Mouse (Mus musculus) thymus, adult 2 months (tissue): ENCODE results near the gene Ostn.

Source experiments
- CTCF ChIP-seq: fragments of 200-500 bp; IDR thresholded peaks from 2 replicates; pipeline ENCODE4 v1.5.1; 2012; ENCODE audit warnings: mild to moderate bottlenecking, control low read depth, low read length, moderate library complexity, borderline replicate concordance; ENCODE audit not compliant: control insufficient read depth, poor library complexity, insufficient read depth; ENCODE audit errors: extremely low read depth
- POLR2A ChIP-seq: fragments of 200-500 bp; IDR thresholded peaks from 2 replicates; pipeline ENCODE4 v1.6.1; 2012; ENCODE audit warnings: mild to moderate bottlenecking, low read length, control low read depth, moderate library complexity; ENCODE audit not compliant: control insufficient read depth, poor library complexity, insufficient read depth; ENCODE audit errors: extremely low read depth

DNA sequence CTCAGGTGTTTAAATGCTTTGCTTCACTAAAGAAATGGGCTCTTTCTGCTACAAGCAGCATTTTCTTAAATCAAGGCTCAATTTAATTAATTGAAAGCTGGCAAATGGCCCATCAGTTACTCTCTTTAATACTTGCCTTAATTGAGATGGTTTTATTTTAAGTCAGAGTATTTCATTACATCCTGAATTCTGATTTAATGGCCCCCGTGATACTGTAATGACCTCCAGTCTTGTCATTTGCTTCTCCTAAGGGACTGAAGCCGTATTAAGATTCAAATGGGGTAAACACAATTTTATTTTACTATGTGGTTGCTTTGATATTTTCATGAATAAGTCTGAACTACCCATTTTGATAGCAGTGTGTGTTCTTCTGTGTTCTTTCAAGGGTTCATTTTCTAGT lies 63.4 kb downstream of the Ostn start:
- TF ChIP-seq POLR2A (no peak), CTCF (no peak)
